Mouse (Mus musculus) testis, adult 2 months (tissue): ENCODE measurements around the gene Fto. TPM values are rescaled to one million over a fixed set of nuclear protein-coding genes. Genes with fewer than 3 reads are reported as not detected.

Experiments used
- H3K27ac ChIP-seq: fragments of 200-500 bp; 2 replicates; pipeline ENCODE4 v1.5.1; 2012; ENCODE audit warnings: low read depth, low read length; ENCODE audit not compliant: control insufficient read depth, insufficient read depth
- H3K27me3 ChIP-seq: fragments of 200-500 bp; 2 replicates; pipeline ENCODE4 v1.6.1; 2012; ENCODE audit warnings: mild to moderate bottlenecking, low read length, moderate library complexity; ENCODE audit not compliant: control insufficient read depth, insufficient read depth
- H3K36me3 ChIP-seq: fragments of 200-500 bp; 2 replicates; pipeline ENCODE4 v1.6.1; 2012; ENCODE audit warnings: mild to moderate bottlenecking, low read length; ENCODE audit not compliant: control insufficient read depth, insufficient read depth
- H3K4me1 ChIP-seq: fragments of 200-500 bp; 2 replicates; pipeline ENCODE4 v1.6.1; 2012; ENCODE audit warnings: low read length; ENCODE audit not compliant: control insufficient read depth, insufficient read depth
- H3K4me3 ChIP-seq: fragments of 200-500 bp; 2 replicates; pipeline ENCODE4 v1.5.1; 2012; ENCODE audit warnings: low read depth, mild to moderate bottlenecking, low read length, moderate library complexity, mixed read lengths; ENCODE audit not compliant: control insufficient read depth
- CTCF ChIP-seq: fragments of 200-500 bp; IDR thresholded peaks from 2 replicates; pipeline ENCODE4 v1.5.1; 2012; ENCODE audit warnings: low read depth, mild to moderate bottlenecking, inconsistent platforms, low read length, moderate library complexity; ENCODE audit not compliant: control insufficient read depth, insufficient read depth, insufficient replicate concordance
- POLR2A ChIP-seq: fragments of 200-500 bp; IDR thresholded peaks from 2 replicates; pipeline ENCODE4 v1.6.1; 2012; ENCODE audit warnings: low read depth, mild to moderate bottlenecking, inconsistent platforms, low read length, moderate library complexity; ENCODE audit not compliant: control insufficient read depth
- polyA plus RNA-seq: library from polyadenylated mRNA; depleted of rRNA; stranded (reverse); fragments of >200 nt; gene quantifications from 2 replicates; pipeline ENCODE4 v1.2.3, GENCODE M21; 2012

The Fto gene
- polyA plus RNA-seq, 1 experiment = 56.4 TPM

- Histone ChIP-seq H3K4me1 (no peaks in the 10 kb centered on the region), H3K4me3 (no peak overlapping the region), H3K36me3 (no peaks in the 10 kb centered on the region), H3K27me3 (no peaks in the 10 kb centered on the region), H3K27ac (no peak overlapping the region)
- TF ChIP-seq CTCF = no peak
- TF ChIP-seq POLR2A = no peak
Observed at GRCm38 (mm10) chr8:91518085-91518484, 204.8 kb downstream of the Fto start.

GRCm38 (mm10) chr8:91522201-91522600 lies 208.9 kb downstream of the Fto start:
- H3K27me3 ChIP-seq = no peaks in the 10 kb centered on the region
- H3K4me3 ChIP-seq = no peak overlapping the region
- H3K27ac ChIP-seq = no peak overlapping the region
- H3K36me3 ChIP-seq = no peaks in the 10 kb centered on the region
- no peak for TF ChIP-seq CTCF
- TF ChIP-seq POLR2A = no peak
- H3K4me1 ChIP-seq = no peaks in the 10 kb centered on the region

GRCm38 (mm10) chr8:91524056-91524864 lies 210.9 kb downstream of the Fto start:
- Histone ChIP-seq H3K4me1 (no peaks in the 10 kb centered on the region), H3K36me3 (no peaks in the 10 kb centered on the region), H3K27ac (no peak overlapping the region), H3K4me3 (no peak overlapping the region), H3K27me3 (no peaks in the 10 kb centered on the region)
- TF ChIP-seq POLR2A = no peak
- TF ChIP-seq CTCF = no peak

- no peak for TF ChIP-seq CTCF
- no peak for TF ChIP-seq POLR2A
- Histone ChIP-seq H3K27me3 (no peaks in the 10 kb centered on the region), H3K4me3 (no peak overlapping the region), H3K36me3 (no peaks in the 10 kb centered on the region), H3K4me1 (no peaks in the 10 kb centered on the region), H3K27ac (no peak overlapping the region)
Observed at GRCm38 (mm10) chr8:91524865-91525250, 211.5 kb downstream of the Fto start.

- Histone ChIP-seq H3K27ac (no peak overlapping the region), H3K4me1 (no peaks in the 10 kb centered on the region), H3K4me3 (no peak overlapping the region), H3K27me3 (no peaks in the 10 kb centered on the region), H3K36me3 (no peaks in the 10 kb centered on the region)
- TF ChIP-seq POLR2A = no peak
- TF ChIP-seq CTCF = no peak
Observed at GRCm38 (mm10) chr8:91525342-91525817, 212.1 kb downstream of the Fto start.

- no peak for TF ChIP-seq CTCF
- Histone ChIP-seq H3K4me3 (no peak overlapping the region), H3K27me3 (no peaks in the 10 kb centered on the region), H3K4me1 (no peaks in the 10 kb centered on the region), H3K36me3 (no peaks in the 10 kb centered on the region), H3K27ac (no peak overlapping the region)
Observed at GRCm38 (mm10) chr8:91528967-91529366, 215.6 kb downstream of the Fto start.

- Histone ChIP-seq H3K36me3 (no peaks in the 10 kb centered on the region), H3K27me3 (no peaks in the 10 kb centered on the region), H3K27ac (no peak overlapping the region), H3K4me3 (no peak overlapping the region), H3K4me1 (no peaks in the 10 kb centered on the region)
- TF ChIP-seq CTCF = no peak
Observed at GRCm38 (mm10) chr8:91529699-91530098, 216.4 kb downstream of the Fto start.
